Mouse (Mus musculus) heart, postnatal 0 days (tissue): ENCODE data around the gene Cnot4.

Experiments used
- CTCF ChIP-seq: IDR thresholded peaks from 2 replicates; pipeline ENCODE4 v1.5.1; 2016; ENCODE audit warnings: antibody characterized with exemption, control low read depth, low read depth
- EP300 ChIP-seq: IDR thresholded peaks from 2 replicates; pipeline ENCODE4 v1.6.1; 2016; ENCODE audit warnings: antibody characterized with exemption, low read depth

DNA sequence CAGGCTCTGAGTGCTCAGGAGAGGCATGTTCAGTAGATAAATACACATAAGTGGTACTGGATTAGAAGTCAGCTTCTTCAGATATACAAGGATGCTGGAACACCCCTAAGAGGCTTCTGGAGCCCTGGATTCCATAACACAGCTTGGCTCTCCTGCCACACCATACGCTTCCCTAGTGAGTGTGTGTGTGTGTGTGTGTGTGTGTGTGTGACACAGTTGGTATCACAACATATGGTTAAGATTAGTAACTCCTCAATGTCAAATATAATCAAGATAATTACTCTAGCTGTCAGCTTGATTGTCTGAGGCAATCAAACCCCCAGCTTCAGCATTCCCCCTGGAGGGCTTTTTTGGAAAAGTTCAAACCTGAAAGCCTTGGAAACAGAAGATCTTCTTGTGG, 121.6 kb downstream of the Cnot4 start:
- no peak for TF ChIP-seq CTCF
- TF ChIP-seq EP300 = no peak
